Mouse (Mus musculus) megakaryocyte, embryonic 14.5 days (primary cell): ENCODE results near the gene Gfod1.

Experiments used
- FLI1 ChIP-seq: IDR thresholded peaks from 2 replicates; pipeline ENCODE4 v1.6.1; 2012; ENCODE audit warnings: low read length, inconsistent platforms, mixed read lengths
- GATA1 ChIP-seq: IDR thresholded peaks from 3 replicates; pipeline ENCODE4 v1.6.1; 2012; ENCODE audit warnings: mixed read lengths, low read length, inconsistent platforms, borderline replicate concordance

DNA sequence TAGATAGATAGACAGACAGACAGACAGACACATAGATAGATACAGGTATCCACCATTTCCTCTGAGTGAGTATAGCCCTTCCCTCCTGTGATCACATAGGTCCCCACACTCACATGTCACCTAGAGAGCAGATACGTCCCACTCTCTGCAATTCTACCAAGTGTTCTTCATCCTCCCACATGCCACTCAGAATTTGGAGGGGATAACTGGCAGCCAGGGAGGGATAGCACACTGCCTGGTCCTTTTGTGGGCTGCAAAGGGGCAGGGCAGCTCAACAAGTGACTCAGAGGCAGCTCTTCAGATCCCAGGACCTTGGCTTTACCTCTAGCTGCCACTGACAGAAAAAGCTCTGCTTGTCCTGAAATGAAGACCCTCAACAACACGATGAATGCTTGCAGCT, 36.1 kb downstream of the Gfod1 start:
- TF ChIP-seq GATA1 (no peak), FLI1 (no peak)
